Mouse (Mus musculus): ENCODE measurements at regions not wholly inside any gene's neighbourhood (a gene's known extent, or its start where the extent isn't known, plus 50 kb on each side); places are given as distances from the start of the nearest gene placed in this dataset.

- H3K9me3 ChIP-seq (ENCODE audit: control insufficient read depth, low read length), result no peaks in the 10 kb centered on the region
- WGBS, result 69% methylated on average over 9 of the region's 9 CpGs
- peaks cover 51% of the 10 kb centered on the region for H3K27me3 ChIP-seq (ENCODE audit: control insufficient read depth, insufficient read depth, low read length)
- H3K27ac ChIP-seq (replicated peaks; ENCODE audit: low read depth, low read length), result no peak overlapping the region
- no peak overlapping the region for H3K4me2 ChIP-seq (ENCODE audit: low read length)
- no peak overlapping the region for H3K9ac ChIP-seq (replicated peaks; ENCODE audit: low read length)
- ATAC-seq (ENCODE audit: low FRiP score, low TSS enrichment) (no peak), DNase-seq (no peak)
- no peaks in the 10 kb centered on the region for H3K36me3 ChIP-seq (ENCODE audit: control insufficient read depth, insufficient read depth, low read length)
- no peak overlapping the region for H3K4me3 ChIP-seq (replicated peaks; ENCODE audit: low read depth, low read length)
- H3K4me1 ChIP-seq (ENCODE audit: control insufficient read depth, insufficient read depth, low read length), result peaks cover 6% of the 10 kb centered on the region
These were observed 176.9 kb upstream of the Arglu1 start for GRCm38 (mm10) chr8:8867126-8867777.

DNA sequence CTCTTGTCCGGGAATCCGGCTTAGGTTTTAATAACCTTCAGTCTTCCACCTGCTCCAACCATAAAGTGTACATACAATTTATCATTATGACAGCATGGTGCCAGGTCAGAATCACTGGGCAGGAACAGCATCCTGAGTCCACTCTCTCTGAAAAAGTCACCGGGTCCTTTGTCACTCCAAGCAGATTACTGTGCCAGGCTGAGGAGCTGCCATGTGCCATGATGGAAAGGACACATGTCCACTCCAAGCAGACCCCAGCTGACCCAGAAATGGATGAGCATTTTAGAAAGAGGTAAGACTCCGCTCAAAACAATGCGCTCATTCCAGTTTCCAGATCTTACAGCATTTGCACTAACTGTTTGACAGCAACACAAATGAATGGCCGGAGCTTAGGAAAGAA is 172.4 kb upstream of the Arglu1 start:
- WGBS, result 91% methylated on average over 6 of the region's 6 CpGs
- no peak overlapping the region for H3K27ac ChIP-seq (replicated peaks; ENCODE audit: low read depth, low read length)
- H3K9me3 ChIP-seq (ENCODE audit: control insufficient read depth, low read length), result no peaks in the 10 kb centered on the region
- no peak overlapping the region for H3K9ac ChIP-seq (replicated peaks; ENCODE audit: low read length)
- no peaks in the 10 kb centered on the region for H3K4me1 ChIP-seq (ENCODE audit: control insufficient read depth, insufficient read depth, low read length)
- DNase-seq (no peak), ATAC-seq (ENCODE audit: low FRiP score, low TSS enrichment) (no peak)
- peaks cover 31% of the 10 kb centered on the region for H3K27me3 ChIP-seq (ENCODE audit: control insufficient read depth, insufficient read depth, low read length)
- H3K36me3 ChIP-seq (ENCODE audit: control insufficient read depth, insufficient read depth, low read length), result no peaks in the 10 kb centered on the region
- no peak overlapping the region for H3K4me2 ChIP-seq (ENCODE audit: low read length)
- H3K4me3 ChIP-seq (replicated peaks; ENCODE audit: low read depth, low read length), result no peak overlapping the region

- no peaks in the 10 kb centered on the region for H3K36me3 ChIP-seq (ENCODE audit: control insufficient read depth, insufficient read depth, low read length)
- no peaks in the 10 kb centered on the region for H3K9me3 ChIP-seq (ENCODE audit: control insufficient read depth, low read length)
- no peaks in the 10 kb centered on the region for H3K4me1 ChIP-seq (ENCODE audit: control insufficient read depth, insufficient read depth, low read length)
- H3K27me3 ChIP-seq (ENCODE audit: control insufficient read depth, insufficient read depth, low read length), result peaks cover 21% of the 10 kb centered on the region
- ATAC-seq (ENCODE audit: low FRiP score, low TSS enrichment) (no peak), DNase-seq (no peak)
- WGBS, result 66% methylated on average over 9 of the region's 9 CpGs
- H3K4me2 ChIP-seq (ENCODE audit: low read length), result no peak overlapping the region
- H3K4me3 ChIP-seq (replicated peaks; ENCODE audit: low read depth, low read length), result no peak overlapping the region
- no peak overlapping the region for H3K9ac ChIP-seq (replicated peaks; ENCODE audit: low read length)
- H3K27ac ChIP-seq (replicated peaks; ENCODE audit: low read depth, low read length), result no peak overlapping the region
These were observed 171.1 kb upstream of the Arglu1 start for GRCm38 (mm10) chr8:8861331-8861940.

GRCm38 (mm10) chr8:8858636-8859035 is 168.3 kb upstream of the Arglu1 start:
- Histone ChIP-seq H3K36me3 (ENCODE audit: control insufficient read depth, insufficient read depth, low read length) (no peaks in the 10 kb centered on the region), H3K27ac (replicated peaks; ENCODE audit: low read depth, low read length) (no peak overlapping the region), H3K9ac (replicated peaks; ENCODE audit: low read length) (no peak overlapping the region), H3K4me2 (ENCODE audit: low read length) (no peak overlapping the region), H3K4me1 (ENCODE audit: control insufficient read depth, insufficient read depth, low read length) (no peaks in the 10 kb centered on the region), H3K4me3 (replicated peaks; ENCODE audit: low read depth, low read length) (no peak overlapping the region), H3K9me3 (ENCODE audit: control insufficient read depth, low read length) (no peaks in the 10 kb centered on the region), H3K27me3 (ENCODE audit: control insufficient read depth, insufficient read depth, low read length) (peaks cover 13% of the 10 kb centered on the region)
- WGBS, result 74% methylated on average over 3 of the region's 3 CpGs
- DNase-seq (no peak), ATAC-seq (ENCODE audit: low FRiP score, low TSS enrichment) (no peak)

GRCm38 (mm10) chr8:8852656-8853366 is 162.5 kb upstream of the Arglu1 start:
- WGBS, result 66% methylated on average over 7 of the region's 7 CpGs
- DNase-seq (no peak), ATAC-seq (ENCODE audit: low FRiP score, low TSS enrichment) (no peak)
- Histone ChIP-seq H3K4me1 (ENCODE audit: control insufficient read depth, insufficient read depth, low read length) (no peaks in the 10 kb centered on the region), H3K9ac (replicated peaks; ENCODE audit: low read length) (no peak overlapping the region), H3K27me3 (ENCODE audit: control insufficient read depth, insufficient read depth, low read length) (no peaks in the 10 kb centered on the region), H3K36me3 (ENCODE audit: control insufficient read depth, insufficient read depth, low read length) (no peaks in the 10 kb centered on the region), H3K4me2 (ENCODE audit: low read length) (no peak overlapping the region), H3K9me3 (ENCODE audit: control insufficient read depth, low read length) (no peaks in the 10 kb centered on the region), H3K27ac (replicated peaks; ENCODE audit: low read depth, low read length) (no peak overlapping the region), H3K4me3 (replicated peaks; ENCODE audit: low read depth, low read length) (no peak overlapping the region)

GRCm38 (mm10) chr8:8851271-8851670 is 160.9 kb upstream of the Arglu1 start:
- no peaks in the 10 kb centered on the region for H3K27me3 ChIP-seq (ENCODE audit: control insufficient read depth, insufficient read depth, low read length)
- no peak overlapping the region for H3K4me3 ChIP-seq (replicated peaks; ENCODE audit: low read depth, low read length)
- H3K4me2 ChIP-seq (ENCODE audit: low read length), result no peak overlapping the region
- H3K9ac ChIP-seq (replicated peaks; ENCODE audit: low read length), result no peak overlapping the region
- 81% methylated on average over 4 of the region's 4 CpGs for WGBS
- no peaks in the 10 kb centered on the region for H3K36me3 ChIP-seq (ENCODE audit: control insufficient read depth, insufficient read depth, low read length)
- no peak overlapping the region for H3K27ac ChIP-seq (replicated peaks; ENCODE audit: low read depth, low read length)
- H3K9me3 ChIP-seq (ENCODE audit: control insufficient read depth, low read length), result no peaks in the 10 kb centered on the region
- ATAC-seq (ENCODE audit: low FRiP score, low TSS enrichment) (no peak), DNase-seq (no peak)
- no peaks in the 10 kb centered on the region for H3K4me1 ChIP-seq (ENCODE audit: control insufficient read depth, insufficient read depth, low read length)

DNA sequence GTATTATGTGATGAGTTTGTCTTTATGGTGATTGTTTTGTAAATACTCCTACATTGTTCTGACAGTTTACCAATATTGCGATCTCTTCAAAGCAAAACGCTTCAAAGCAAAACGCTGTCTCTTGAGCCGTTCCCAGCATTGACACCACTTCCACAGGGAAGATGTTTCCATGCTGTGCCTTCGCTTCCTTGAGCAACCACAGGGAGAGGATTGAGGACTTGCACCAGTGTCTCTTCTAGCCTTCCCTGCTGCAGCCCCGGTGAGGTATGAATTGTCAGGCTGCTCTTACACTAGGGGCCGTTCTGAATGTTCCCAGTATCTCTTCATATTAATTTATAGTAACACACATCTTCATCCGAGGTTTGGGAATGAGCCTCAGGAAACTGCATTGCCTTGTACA is 160.4 kb upstream of the Arglu1 start:
- ATAC-seq (ENCODE audit: low FRiP score, low TSS enrichment) (no peak), DNase-seq (no peak)
- WGBS, result 61% methylated on average over 8 of the region's 8 CpGs
- H3K27me3 ChIP-seq (ENCODE audit: control insufficient read depth, insufficient read depth, low read length), result no peaks in the 10 kb centered on the region
- no peak overlapping the region for H3K4me3 ChIP-seq (replicated peaks; ENCODE audit: low read depth, low read length)
- H3K36me3 ChIP-seq (ENCODE audit: control insufficient read depth, insufficient read depth, low read length), result no peaks in the 10 kb centered on the region
- no peak overlapping the region for H3K27ac ChIP-seq (replicated peaks; ENCODE audit: low read depth, low read length)
- no peaks in the 10 kb centered on the region for H3K9me3 ChIP-seq (ENCODE audit: control insufficient read depth, low read length)
- no peak overlapping the region for H3K4me2 ChIP-seq (ENCODE audit: low read length)
- no peaks in the 10 kb centered on the region for H3K4me1 ChIP-seq (ENCODE audit: control insufficient read depth, insufficient read depth, low read length)
- no peak overlapping the region for H3K9ac ChIP-seq (replicated peaks; ENCODE audit: low read length)

DNA sequence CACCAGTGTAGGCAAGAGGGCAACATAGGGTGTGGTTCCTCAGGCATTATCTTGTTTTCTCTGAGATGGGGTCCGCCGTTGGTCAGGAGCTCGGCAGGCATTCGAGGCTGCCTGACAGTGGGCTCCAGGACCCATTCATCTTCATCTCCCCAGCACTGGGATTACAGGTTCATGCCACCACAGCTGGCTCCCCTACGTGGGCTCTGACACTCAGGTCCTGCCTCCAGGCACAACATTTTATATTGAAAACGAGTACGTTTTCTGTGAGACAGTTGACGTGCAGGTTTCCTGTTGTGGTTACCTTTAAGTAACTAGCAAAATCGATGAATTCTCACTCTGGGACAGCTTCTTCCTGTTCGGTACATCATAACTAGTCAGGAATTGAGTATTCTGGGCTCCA is 157.3 kb upstream of the Arglu1 start:
- Histone ChIP-seq H3K4me1 (ENCODE audit: control insufficient read depth, insufficient read depth, low read length) (no peaks in the 10 kb centered on the region), H3K4me3 (replicated peaks; ENCODE audit: low read depth, low read length) (no peak overlapping the region), H3K27ac (replicated peaks; ENCODE audit: low read depth, low read length) (no peak overlapping the region), H3K36me3 (ENCODE audit: control insufficient read depth, insufficient read depth, low read length) (no peaks in the 10 kb centered on the region), H3K9ac (replicated peaks; ENCODE audit: low read length) (no peak overlapping the region), H3K27me3 (ENCODE audit: control insufficient read depth, insufficient read depth, low read length) (no peaks in the 10 kb centered on the region), H3K4me2 (ENCODE audit: low read length) (no peak overlapping the region), H3K9me3 (ENCODE audit: control insufficient read depth, low read length) (no peaks in the 10 kb centered on the region)
- WGBS, result 88% methylated on average over 10 of the region's 10 CpGs
- DNase-seq, result no peak
- no peak for ATAC-seq (ENCODE audit: low FRiP score, low TSS enrichment)

- no peak for ATAC-seq (ENCODE audit: low FRiP score, low TSS enrichment)
- no peaks in the 10 kb centered on the region for H3K9me3 ChIP-seq (ENCODE audit: control insufficient read depth, low read length)
- H3K4me3 ChIP-seq (replicated peaks; ENCODE audit: low read depth, low read length), result no peak overlapping the region
- no peaks in the 10 kb centered on the region for H3K36me3 ChIP-seq (ENCODE audit: control insufficient read depth, insufficient read depth, low read length)
- no peak overlapping the region for H3K27ac ChIP-seq (replicated peaks; ENCODE audit: low read depth, low read length)
- H3K4me2 ChIP-seq (ENCODE audit: low read length), result no peak overlapping the region
- no peaks in the 10 kb centered on the region for H3K4me1 ChIP-seq (ENCODE audit: control insufficient read depth, insufficient read depth, low read length)
- H3K9ac ChIP-seq (replicated peaks; ENCODE audit: low read length), result no peak overlapping the region
- no peak for DNase-seq
- no peaks in the 10 kb centered on the region for H3K27me3 ChIP-seq (ENCODE audit: control insufficient read depth, insufficient read depth, low read length)
- WGBS, result 76% methylated on average over 2 of the region's 2 CpGs
These were observed 152.0 kb upstream of the Arglu1 start for GRCm38 (mm10) chr8:8842326-8842725.
